Mouse (Mus musculus) lung, adult 2 months (tissue): ENCODE results near the gene Irak1. TPM values are rescaled to one million over a fixed set of nuclear protein-coding genes. Genes with fewer than 3 reads are reported as not detected.

Experiments
- DNase-seq: peaks from one replicate; pipeline ENCODE4 v3.0.0; 2022
- H3K4me1 ChIP-seq: fragments of 200-500 bp; 2 replicates; pipeline ENCODE4 v1.6.1; 2011; ENCODE audit warnings: low read length; ENCODE audit not compliant: control insufficient read depth, insufficient read depth
- H3K4me3 ChIP-seq: fragments of 200-500 bp; replicated peaks from 2 replicates; pipeline ENCODE3; 2011; ENCODE audit warnings: low read depth, mild to moderate bottlenecking, control low read depth, low read length; ENCODE audit errors: extremely low read depth
- CTCF ChIP-seq: fragments of 200-500 bp; IDR thresholded peaks from 2 replicates; pipeline ENCODE4 v1.5.1; 2011; ENCODE audit warnings: mild to moderate bottlenecking, low read length, control low read depth; ENCODE audit not compliant: insufficient read depth
- POLR2A ChIP-seq: fragments of 200-500 bp; IDR thresholded peaks from 2 replicates; pipeline ENCODE4 v1.6.1; 2011; ENCODE audit warnings: low read depth, mild to moderate bottlenecking, control low read depth, low read length, borderline replicate concordance; ENCODE audit errors: extremely low read depth
- WGBS: fragments of 180-500 bp; shearing (Covaris S2); methylation state at CpG from one replicate; pipeline ENCODE4 v1.1.7; 2018; 5-methylcytosine and 5-hydroxymethylcytosine counted together
- polyA plus RNA-seq: library from polyadenylated mRNA; depleted of rRNA; stranded (reverse); fragments of >200 nt; gene quantifications from 2 replicates; pipeline ENCODE4 v1.2.3, GENCODE M21; 2012; rRNA removed

Irak1 gene
- polyA plus RNA-seq, 1 experiment: 152 TPM

GRCm38 (mm10) chrX:73966248-73967176, 57.2 kb downstream of the Irak1 start, which contains the start of gene Hcfc1:
TSS of gene Hcfc1 (minus strand) at chrX:73966357.
- H3K4me3 ChIP-seq: peak within 1 kb of the TSS; percentile 79
- peaks cover 9% of the 10 kb centered on the region for H3K4me1 ChIP-seq
- TF ChIP-seq CTCF (no peak), POLR2A (peak; percentile 87; the same call in 1 of the 2 replicates)
- peak; percentile 82 for DNase-seq
- 19% methylated on average over 58 of the region's 58 CpGs for WGBS

GRCm38 (mm10) chrX:73965307-73965706, 58.4 kb downstream of the Irak1 start:
- 31% methylated on average over 20 of the region's 20 CpGs for WGBS
- peak overlapping the region; percentile 79 for H3K4me3 ChIP-seq
- no peak for TF ChIP-seq CTCF
- TF ChIP-seq POLR2A: no peak
- DNase-seq: peak; percentile 22
- peaks cover 9% of the 10 kb centered on the region for H3K4me1 ChIP-seq

DNA sequence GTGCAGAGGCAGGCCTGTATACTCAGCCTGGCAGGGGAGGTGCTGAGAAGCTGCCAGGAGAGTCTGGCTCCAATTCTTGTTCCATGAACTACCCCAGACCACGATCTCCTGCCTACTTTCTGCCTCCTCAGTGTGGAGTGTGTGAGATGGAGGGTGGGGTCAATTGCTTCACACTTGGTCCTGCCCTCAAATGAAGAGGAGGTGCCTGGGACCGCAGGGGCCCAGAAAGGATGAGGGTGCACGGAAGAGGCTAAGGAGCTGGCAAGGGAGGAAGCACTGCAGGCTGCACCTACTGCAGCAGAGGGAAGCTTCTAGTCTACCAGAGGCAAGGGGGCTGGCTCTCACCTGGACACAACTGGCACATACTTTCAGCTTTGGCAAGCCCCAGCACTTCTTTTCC, 59.4 kb downstream of the Irak1 start:
- no peak; the same call in 1 of the 2 replicates for TF ChIP-seq POLR2A
- no peak for TF ChIP-seq CTCF
- 26% methylated on average over 3 of the region's 3 CpGs for WGBS
- DNase-seq: peak; percentile 39

More for the DNA sequence above, 59.4 kb downstream of the Irak1 start:
- Histone ChIP-seq H3K4me1 (peaks cover 9% of the 10 kb centered on the region), H3K4me3 (peak overlapping the region; percentile 39)

Other genes starting within 250 kb of the Irak1 start
- gene Srpk3, start 249.5 kb downstream of the Irak1 start, polyA plus RNA-seq: 7.1 and 13.1 TPM in 2 replicates
- gene Idh3g, start 237.0 kb downstream of the Irak1 start, polyA plus RNA-seq: 144 and 247 TPM in 2 replicates
- gene Ssr4, start 236.9 kb downstream of the Irak1 start, polyA plus RNA-seq: 153 and 171 TPM in 2 replicates
- 2.1 and 2.2 TPM in 2 replicates for gene Pdzd4, start 198.9 kb downstream of the Irak1 start, polyA plus RNA-seq
- gene Avpr2, start 131.8 kb downstream of the Irak1 start, polyA plus RNA-seq: not detected in 2 replicates
- gene L1cam, start 127.8 kb downstream of the Irak1 start, polyA plus RNA-seq: 6.6 and 9.4 TPM in 2 replicates
- 27.8 and 39.0 TPM in 2 replicates for gene Arhgap4, start 102.0 kb downstream of the Irak1 start, polyA plus RNA-seq
- gene Naa10, start 102.0 kb downstream of the Irak1 start, polyA plus RNA-seq: 33.3 and 42.6 TPM in 2 replicates
- 37.5 and 42.3 TPM in 2 replicates for gene Renbp, start 93.1 kb downstream of the Irak1 start, polyA plus RNA-seq
- gene Hcfc1, start 57.6 kb downstream of the Irak1 start, polyA plus RNA-seq: 61.4 and 62.6 TPM in 2 replicates
- not detected in 2 replicates for gene Opn1mw, start 103.5 kb upstream of the Irak1 start, polyA plus RNA-seq
- 6.8 and 7.4 TPM in 2 replicates for gene Mecp2, start 111.4 kb upstream of the Irak1 start, polyA plus RNA-seq
- not detected in 2 replicates for gene Tex28, start 143.9 kb upstream of the Irak1 start, polyA plus RNA-seq
- not detected in 2 replicates for gene Tktl1, start 153.3 kb upstream of the Irak1 start, polyA plus RNA-seq
- 579 and 648 TPM in 2 replicates for gene Flna, start 225.9 kb upstream of the Irak1 start, polyA plus RNA-seq
- 63.1 and 63.9 TPM in 2 replicates for gene Emd, start 230.8 kb upstream of the Irak1 start, polyA plus RNA-seq
- 1,085 and 1,289 TPM in 2 replicates for gene Rpl10, start 246.9 kb upstream of the Irak1 start, polyA plus RNA-seq